23 mouse cellular contexts compared by ENCODE assay signal in the genomic region with DNA sequence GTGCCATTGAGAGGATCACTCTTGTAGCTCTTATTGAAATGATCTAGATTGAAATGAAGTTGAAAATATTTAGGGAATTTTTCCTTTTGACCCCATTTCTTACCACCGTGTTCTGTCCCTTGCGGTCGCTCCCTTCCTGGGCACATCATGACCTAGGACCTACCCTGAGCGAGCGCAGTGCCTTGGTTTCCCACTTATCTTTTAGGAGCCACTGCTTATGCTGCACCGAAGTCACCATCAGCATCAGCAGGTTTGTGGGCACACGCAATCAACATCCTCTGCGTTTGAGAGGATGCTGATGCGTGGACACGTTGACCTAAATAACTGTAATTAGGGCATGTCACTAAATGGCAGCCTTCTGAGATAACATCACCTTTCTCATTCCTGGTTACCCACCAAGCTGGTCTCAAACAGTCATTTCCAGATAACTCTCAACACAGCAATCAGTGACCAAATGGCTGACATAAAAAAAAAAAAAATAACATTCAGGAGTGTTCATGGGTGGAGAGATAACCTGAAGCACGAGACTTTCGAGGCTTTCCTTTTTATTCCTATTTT. TPM values are rescaled to one million over a fixed set of nuclear protein-coding genes. Genes with fewer than 3 reads are reported as not detected.
"Had no signal": no experiment of that assay in that cellular context is flagged by ENCODE, and none has a peak within 500 bp of the region (broad histone marks: within the 10 kb centered on the region; RNA-seq: fewer than 3 reads in every experiment).

No protein-coding gene starts in this region.

- H3K27me3 ChIP-seq: limb, embryonic 13.5 days; midbrain, embryonic 12.5 days; midbrain, embryonic 15.5 days; neural tube, embryonic 12.5 days had no signal

- H3K4me1 ChIP-seq: midbrain, embryonic 12.5 days; midbrain, embryonic 15.5 days; neural tube, embryonic 12.5 days; neural tube, embryonic 15.5 days had no signal

- H3K27ac ChIP-seq: kidney, postnatal 0 days; layer of hippocampus, adult 2 months; limb, embryonic 13.5 days; liver, embryonic 14.5 days; macrophage; midbrain, embryonic 12.5 days; midbrain, embryonic 15.5 days; neural tube, embryonic 12.5 days; neural tube, embryonic 15.5 days; stomach, postnatal 0 days had no signal

- H3K4me3 ChIP-seq: layer of hippocampus, adult 2 months; limb, embryonic 13.5 days; midbrain, embryonic 12.5 days; midbrain, embryonic 15.5 days; neural tube, embryonic 12.5 days; neural tube, embryonic 15.5 days had no signal

- H3K9ac ChIP-seq: limb, embryonic 13.5 days; liver, embryonic 14.5 days; liver, postnatal 0 days; lung, embryonic 14.5 days; midbrain, embryonic 12.5 days; midbrain, embryonic 15.5 days; neural tube, embryonic 12.5 days; neural tube, embryonic 15.5 days had no signal

- H3K36me3 ChIP-seq: limb, embryonic 13.5 days; midbrain, embryonic 12.5 days; midbrain, embryonic 15.5 days; neural tube, embryonic 12.5 days; neural tube, embryonic 15.5 days had no signal

- H3K9me3 ChIP-seq: limb, embryonic 13.5 days; midbrain, embryonic 12.5 days; midbrain, embryonic 15.5 days; neural tube, embryonic 12.5 days; neural tube, embryonic 15.5 days had no signal

- ATAC-seq: intestine, embryonic 16.5 days; liver, postnatal 0 days; lung, postnatal 0 days; midbrain, embryonic 15.5 days had no signal

- H3K4me2 ChIP-seq: limb, embryonic 13.5 days; liver, embryonic 11.5 days; lung, embryonic 14.5 days; midbrain, embryonic 12.5 days; midbrain, embryonic 15.5 days; neural tube, embryonic 12.5 days; neural tube, embryonic 15.5 days had no signal

- DNase-seq: layer of hippocampus, adult 9-11 months; layer of hippocampus, postnatal 36 days; left cerebral cortex, postnatal 4 days; liver, postnatal 0 days; lung, embryonic 14.5 days; right cerebral cortex, adult 18-20 months; right cerebral cortex, postnatal 14 days; right cerebral cortex, postnatal 4 days; spleen, adult 18-20 months had no signal

RNA-seq across cellular contexts. Expression of gene Grb7, which starts 33.8 kb away (rescaled TPM):
- total RNA-seq: megakaryocyte, adult 5-6 weeks had no signal
